Mouse (Mus musculus) forebrain, embryonic 14.5 days (tissue): ENCODE results near the gene Raver2. TPM values are rescaled to one million over a fixed set of nuclear protein-coding genes. Genes with fewer than 3 reads are reported as not detected.

Source experiments
- ATAC-seq: fragments of 200-750 bp; cut with Nextera tagmentation; 2 replicates; pipeline ENCODE4 v1.8.0; 2017; ENCODE audit warnings: mild to moderate bottlenecking, moderate library complexity
- DNase-seq: peaks from one replicate; pipeline ENCODE4 v3.0.0-alpha.2; 2015; ENCODE audit warnings: low spot score
- H3K27ac ChIP-seq: fragments of 300-500 bp; sonication (generic); 2 replicates; pipeline ENCODE4 v1.5.1; 2014; ENCODE audit warnings: low read depth, mild to moderate bottlenecking, control low read depth, low read length, moderate library complexity
- H3K27me3 ChIP-seq: fragments of 300-500 bp; sonication (generic); replicated peaks from 2 replicates; pipeline ENCODE4 v1.6.1; 2014; ENCODE audit warnings: low read length, control low read depth, mixed read lengths; ENCODE audit not compliant: control insufficient read depth, insufficient read depth
- H3K36me3 ChIP-seq: fragments of 300-500 bp; sonication (generic); 2 replicates; pipeline ENCODE4 v1.6.1; 2014; ENCODE audit warnings: low read length, control low read depth; ENCODE audit not compliant: control insufficient read depth, insufficient read depth
- H3K4me1 ChIP-seq: fragments of 300-500 bp; sonication (generic); 2 replicates; pipeline ENCODE4 v1.6.1; 2014; ENCODE audit warnings: antibody characterized with exemption, low read length, control low read depth; ENCODE audit not compliant: control insufficient read depth, insufficient read depth
- H3K4me2 ChIP-seq: fragments of 300-500 bp; sonication (generic); 2 replicates; pipeline ENCODE4 v1.6.1; 2014; ENCODE audit warnings: mild to moderate bottlenecking, control low read depth, low read length
- H3K4me3 ChIP-seq: fragments of 300-500 bp; sonication (generic); 2 replicates; pipeline ENCODE4 v1.5.1; 2014; ENCODE audit warnings: low read depth, low read length, control low read depth
- H3K9ac ChIP-seq: fragments of 300-500 bp; sonication (generic); 2 replicates; pipeline ENCODE4 v1.6.1; 2014; ENCODE audit warnings: mild to moderate bottlenecking, low read length, control low read depth, moderate library complexity
- H3K9me3 ChIP-seq: fragments of 300-500 bp; sonication (generic); replicated peaks from 2 replicates; pipeline ENCODE4 v1.6.1; 2016; ENCODE audit warnings: low read length, control low read depth, mixed read lengths; ENCODE audit not compliant: control insufficient read depth
- WGBS: fragments of 180-500 bp; shearing (Covaris S2); extraction: QIAGEN DNeasy Blood & Tissue Kit; methylation state at CpG from one replicate; pipeline ENCODE4 v1.1.7; 2014; 5-methylcytosine and 5-hydroxymethylcytosine counted together
- polyA plus RNA-seq: library from polyadenylated mRNA; unstranded; fragments of >200 nt; fragmentation: Nextera tagmentation; extraction: Ambion mirVana; gene quantifications from 2 replicates; pipeline ENCODE4 v1.2.1, GENCODE M21; 2014

Gene Raver2
- polyA plus RNA-seq, 1 experiment from 2014 or later: 5.4 TPM

- Histone ChIP-seq H3K9ac (no peak overlapping the region), H3K4me1 (no peaks in the 10 kb centered on the region), H3K4me2 (no peak overlapping the region), H3K27ac (no peak overlapping the region), H3K4me3 (no peak overlapping the region), H3K9me3 (no peaks in the 10 kb centered on the region), H3K36me3 (peaks cover 20% of the 10 kb centered on the region), H3K27me3 (no peaks in the 10 kb centered on the region)
- DNase-seq (no peak), ATAC-seq (no peak)
- 74% methylated on average over 10 of the region's 10 CpGs for WGBS
These were observed 106.3 kb downstream of the Raver2 start for GRCm38 (mm10) chr4:101174916-101175625.

GRCm38 (mm10) chr4:101176123-101176522 is 107.3 kb downstream of the Raver2 start:
- Histone ChIP-seq H3K27ac (no peak overlapping the region), H3K27me3 (no peaks in the 10 kb centered on the region), H3K4me1 (no peaks in the 10 kb centered on the region), H3K4me2 (no peak overlapping the region), H3K9ac (no peak overlapping the region), H3K9me3 (no peaks in the 10 kb centered on the region), H3K4me3 (no peak overlapping the region), H3K36me3 (peaks cover 18% of the 10 kb centered on the region; the same call in 1 of the 2 replicates)
- ATAC-seq: no peak
- 87% methylated on average over 6 of the region's 6 CpGs for WGBS
- no peak for DNase-seq

GRCm38 (mm10) chr4:101177796-101178195 is 109.0 kb downstream of the Raver2 start:
- 99% methylated on average over 3 of the region's 3 CpGs for WGBS
- Histone ChIP-seq H3K36me3 (peaks cover 18% of the 10 kb centered on the region; the same call in 1 of the 2 replicates), H3K4me3 (no peak overlapping the region), H3K9me3 (no peaks in the 10 kb centered on the region), H3K27me3 (no peaks in the 10 kb centered on the region), H3K9ac (no peak overlapping the region), H3K27ac (no peak overlapping the region), H3K4me2 (no peak overlapping the region), H3K4me1 (no peaks in the 10 kb centered on the region)
- no peak for DNase-seq
- ATAC-seq: no peak

- Histone ChIP-seq H3K4me2 (no peak overlapping the region), H3K27ac (no peak overlapping the region), H3K4me1 (no peaks in the 10 kb centered on the region), H3K36me3 (peaks cover 16% of the 10 kb centered on the region; the same call in 1 of the 2 replicates), H3K4me3 (no peak overlapping the region), H3K27me3 (no peaks in the 10 kb centered on the region), H3K9me3 (no peaks in the 10 kb centered on the region), H3K9ac (no peak overlapping the region)
- ATAC-seq (no peak), DNase-seq (no peak)
- WGBS: 65% methylated on average over 5 of the region's 5 CpGs
These were observed 110.3 kb downstream of the Raver2 start for GRCm38 (mm10) chr4:101179076-101179475.

- H3K9me3 ChIP-seq: no peaks in the 10 kb centered on the region
- ATAC-seq (no peak), DNase-seq (no peak)
- no peak overlapping the region for H3K9ac ChIP-seq
- H3K27ac ChIP-seq: no peak overlapping the region
- H3K27me3 ChIP-seq: no peaks in the 10 kb centered on the region
- H3K4me1 ChIP-seq: no peaks in the 10 kb centered on the region
- H3K4me2 ChIP-seq: no peak overlapping the region
- peaks cover 11% of the 10 kb centered on the region; the same call in 1 of the 2 replicates for H3K36me3 ChIP-seq
- no peak overlapping the region for H3K4me3 ChIP-seq
- WGBS: 76% methylated on average over 6 of the region's 6 CpGs
These were observed 111.1 kb downstream of the Raver2 start for GRCm38 (mm10) chr4:101179836-101180235.

- 60% methylated on average over 5 of the region's 5 CpGs for WGBS
- DNase-seq (no peak), ATAC-seq (no peak)
- Histone ChIP-seq H3K9ac (no peak overlapping the region), H3K4me1 (no peaks in the 10 kb centered on the region), H3K4me2 (no peak overlapping the region), H3K9me3 (no peaks in the 10 kb centered on the region), H3K36me3 (peaks cover 10% of the 10 kb centered on the region; the same call in 1 of the 2 replicates), H3K27me3 (no peaks in the 10 kb centered on the region), H3K4me3 (no peak overlapping the region), H3K27ac (no peak overlapping the region)
These were observed 111.9 kb downstream of the Raver2 start for GRCm38 (mm10) chr4:101180681-101181080.

- Histone ChIP-seq H3K4me3 (no peak overlapping the region), H3K27ac (no peak overlapping the region), H3K9me3 (no peaks in the 10 kb centered on the region), H3K4me1 (peaks cover 2% of the 10 kb centered on the region; the same call in 1 of the 2 replicates), H3K27me3 (no peaks in the 10 kb centered on the region), H3K4me2 (no peak overlapping the region), H3K36me3 (0 out of 2 replicates have a peak, but pooled peaks cover 7% of the 10 kb centered on the region), H3K9ac (no peak overlapping the region)
- DNase-seq: no peak
- 73% methylated on average over 8 of the region's 9 CpGs for WGBS
- ATAC-seq: no peak
These were observed 113.8 kb downstream of the Raver2 start for GRCm38 (mm10) chr4:101182603-101183011.

GRCm38 (mm10) chr4:101185216-101185615 is 116.4 kb downstream of the Raver2 start:
- 74% methylated on average over 3 of the region's 3 CpGs for WGBS
- Histone ChIP-seq H3K27ac (no peak overlapping the region), H3K4me1 (peaks cover 2% of the 10 kb centered on the region; the same call in 1 of the 2 replicates), H3K27me3 (no peaks in the 10 kb centered on the region), H3K9ac (no peak overlapping the region), H3K9me3 (no peaks in the 10 kb centered on the region), H3K4me3 (no peak overlapping the region), H3K36me3 (0 out of 2 replicates have a peak, but pooled peaks cover 2% of the 10 kb centered on the region), H3K4me2 (no peak overlapping the region)
- ATAC-seq (no peak), DNase-seq (no peak)

GRCm38 (mm10) chr4:101186591-101186990 is 117.8 kb downstream of the Raver2 start:
- DNase-seq (no peak), ATAC-seq (no peak)
- H3K27ac ChIP-seq: no peak overlapping the region
- WGBS: 88% methylated on average over 5 of the region's 5 CpGs
- H3K4me2 ChIP-seq: no peak overlapping the region
- H3K4me3 ChIP-seq: no peak overlapping the region
- peaks cover 2% of the 10 kb centered on the region; the same call in 1 of the 2 replicates for H3K4me1 ChIP-seq
- no peaks in the 10 kb centered on the region for H3K9me3 ChIP-seq
- 0 out of 2 replicates have a peak, but pooled peaks cover 6% of the 10 kb centered on the region for H3K36me3 ChIP-seq
- H3K9ac ChIP-seq: no peak overlapping the region
- H3K27me3 ChIP-seq: no peaks in the 10 kb centered on the region
